Mouse (Mus musculus) NIH3T3 (cell line): ENCODE data around the gene Gm27027.

Experiments used
- DNase-seq: peaks from one replicate; pipeline ENCODE4 v3.0.0-alpha.2; 2012; ENCODE audit warnings: low read depth

Gene Gm27027

DNA sequence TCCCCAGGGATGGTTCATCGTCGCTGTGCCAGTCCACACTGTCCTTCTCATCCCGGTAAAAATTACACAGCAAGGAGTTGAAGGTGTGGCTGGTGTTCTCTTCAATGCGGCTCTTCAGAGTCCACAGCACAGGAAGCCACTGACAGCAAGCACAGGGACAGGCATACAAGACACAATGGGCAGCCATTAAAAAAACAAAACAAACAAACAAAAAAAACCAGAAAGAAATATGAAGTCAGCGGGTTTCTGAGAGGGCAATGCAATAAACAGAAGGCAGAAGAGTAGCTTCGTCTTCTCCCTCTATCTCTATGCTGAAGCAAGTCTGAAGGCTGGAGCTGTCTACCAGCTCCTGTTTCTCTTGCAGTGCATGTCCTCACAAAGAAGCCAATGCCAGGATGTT lies at the start of gene Gm27027:
Gene Gm27027, minus strand, starts transcription at position 101 of the 400 bp plus-strand sequence.
- DNase-seq, result no peak

DNA sequence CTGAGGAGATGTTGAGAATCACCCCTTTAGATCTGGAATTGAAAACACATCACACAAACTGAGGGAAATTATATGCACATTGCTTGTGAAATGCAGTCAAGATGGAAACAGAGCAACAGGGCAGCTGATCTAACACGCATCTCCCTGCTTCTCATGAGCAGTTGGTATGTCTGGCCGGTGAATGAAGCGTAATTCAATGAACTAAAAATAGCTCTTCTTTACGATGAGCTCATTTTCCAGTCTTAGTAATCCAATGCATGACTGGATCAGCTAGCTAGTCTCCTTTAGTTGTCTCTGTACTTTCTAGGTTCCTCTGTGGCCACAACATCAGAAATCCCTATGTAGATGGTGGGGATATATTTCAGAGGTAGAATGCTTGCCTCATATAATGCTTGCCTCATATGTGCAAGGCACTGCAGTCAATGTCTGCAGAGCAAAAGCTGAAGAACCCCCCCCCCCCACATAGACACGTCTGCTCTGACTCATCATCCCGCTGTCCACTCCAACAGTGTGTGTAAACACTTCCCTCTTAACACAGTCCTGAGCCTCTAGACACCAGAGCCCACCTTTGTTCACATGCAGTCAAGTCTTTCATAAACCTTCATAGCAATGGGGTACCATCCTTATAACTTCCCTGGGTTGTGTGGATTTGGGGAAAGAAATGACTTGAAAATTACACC lies 49.4 kb upstream of the Gm27027 start:
- peak; percentile 78 for DNase-seq

DNA sequence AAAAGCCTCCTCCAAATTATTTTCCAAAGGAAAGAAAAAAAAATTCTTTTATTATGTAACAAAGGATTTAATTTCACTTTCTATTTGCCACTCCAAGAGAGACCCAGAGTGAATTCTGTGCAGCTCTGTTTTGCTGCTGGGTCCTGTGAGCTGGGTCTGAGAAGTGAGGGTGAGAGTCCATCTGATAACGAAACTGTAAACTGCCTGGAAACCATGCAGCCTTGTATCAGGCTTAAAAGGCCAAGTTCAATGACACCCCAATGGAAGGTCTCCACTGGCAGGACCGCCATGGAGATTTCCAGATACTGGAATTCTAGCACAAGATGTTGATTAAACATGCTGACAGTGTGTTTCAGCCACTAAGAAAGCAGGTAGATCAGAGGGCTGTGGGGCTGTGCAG lies 48.0 kb upstream of the Gm27027 start:
- no peak for DNase-seq

DNA sequence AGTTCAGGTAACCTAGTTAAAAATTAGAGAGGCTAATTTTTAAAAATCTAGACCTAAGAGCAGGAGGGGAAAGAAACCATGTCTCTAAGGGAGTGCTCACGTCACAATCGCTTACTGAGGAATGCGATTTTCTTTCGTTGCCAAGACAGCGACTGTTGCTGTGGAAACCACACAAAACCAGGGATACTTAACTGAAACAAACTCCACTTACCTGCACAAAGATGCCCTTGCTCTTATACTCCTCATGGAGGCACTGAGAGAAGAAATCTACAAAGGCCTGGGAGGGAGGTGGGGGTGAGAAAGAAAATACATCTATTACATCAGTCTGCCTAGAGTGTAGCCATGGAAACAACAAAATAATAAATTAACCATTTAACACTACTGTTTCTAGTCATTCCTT lies 47.5 kb upstream of the Gm27027 start:
- no peak for DNase-seq

DNA sequence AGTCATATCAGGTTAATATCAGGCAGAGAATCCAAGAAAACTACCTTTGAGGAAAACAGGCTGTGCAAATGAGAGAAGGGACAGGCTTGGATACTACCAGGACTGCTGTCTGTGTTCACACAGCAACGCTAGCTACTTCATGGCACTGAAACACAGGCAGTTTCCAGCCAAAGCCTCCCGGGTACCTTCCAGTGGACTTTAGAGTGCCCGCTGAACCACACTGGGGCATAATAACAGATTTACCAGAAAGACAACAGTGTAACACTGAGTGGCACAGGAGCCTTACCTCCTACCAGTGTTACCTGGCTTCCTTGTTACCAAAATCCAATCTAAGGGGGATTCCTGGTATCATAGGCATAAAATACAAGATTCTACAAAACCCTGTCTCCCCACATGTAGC lies 46.3 kb upstream of the Gm27027 start:
- DNase-seq, result no peak

DNA sequence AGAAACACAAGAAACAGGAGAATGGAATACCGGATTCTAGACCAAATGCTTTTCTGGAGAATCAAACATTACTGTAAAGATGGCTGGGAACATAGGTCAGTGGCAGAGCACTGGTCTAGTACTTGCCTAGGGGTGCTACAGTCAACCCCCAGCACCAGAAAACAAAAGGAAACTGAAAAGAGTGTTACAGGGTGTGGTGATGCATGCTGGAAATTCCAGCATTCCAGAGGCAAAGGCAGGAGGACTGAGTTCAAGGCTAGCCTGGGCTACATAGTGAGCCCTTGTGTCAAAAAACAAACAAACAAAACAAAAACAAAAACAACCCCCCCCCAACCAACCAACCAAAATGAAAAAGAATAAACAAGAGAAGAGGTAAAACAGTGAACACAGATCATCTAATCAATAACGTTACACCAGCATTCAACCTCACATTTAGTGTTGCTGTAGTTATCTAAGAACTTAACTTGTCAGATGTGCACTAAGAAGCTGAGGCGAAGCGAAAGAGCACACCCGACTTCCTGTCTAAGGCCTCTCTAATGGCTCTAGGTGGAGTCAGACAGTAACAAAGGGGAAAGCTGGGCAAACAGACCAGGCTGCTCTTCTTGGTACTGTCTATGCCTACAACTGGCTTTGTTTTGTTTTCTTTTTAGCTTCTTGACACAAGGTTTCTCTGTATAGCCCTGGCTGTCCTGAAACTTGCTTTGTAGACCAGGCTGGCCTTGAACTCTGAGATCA lies 44.4 kb upstream of the Gm27027 start:
- no peak for DNase-seq

DNA sequence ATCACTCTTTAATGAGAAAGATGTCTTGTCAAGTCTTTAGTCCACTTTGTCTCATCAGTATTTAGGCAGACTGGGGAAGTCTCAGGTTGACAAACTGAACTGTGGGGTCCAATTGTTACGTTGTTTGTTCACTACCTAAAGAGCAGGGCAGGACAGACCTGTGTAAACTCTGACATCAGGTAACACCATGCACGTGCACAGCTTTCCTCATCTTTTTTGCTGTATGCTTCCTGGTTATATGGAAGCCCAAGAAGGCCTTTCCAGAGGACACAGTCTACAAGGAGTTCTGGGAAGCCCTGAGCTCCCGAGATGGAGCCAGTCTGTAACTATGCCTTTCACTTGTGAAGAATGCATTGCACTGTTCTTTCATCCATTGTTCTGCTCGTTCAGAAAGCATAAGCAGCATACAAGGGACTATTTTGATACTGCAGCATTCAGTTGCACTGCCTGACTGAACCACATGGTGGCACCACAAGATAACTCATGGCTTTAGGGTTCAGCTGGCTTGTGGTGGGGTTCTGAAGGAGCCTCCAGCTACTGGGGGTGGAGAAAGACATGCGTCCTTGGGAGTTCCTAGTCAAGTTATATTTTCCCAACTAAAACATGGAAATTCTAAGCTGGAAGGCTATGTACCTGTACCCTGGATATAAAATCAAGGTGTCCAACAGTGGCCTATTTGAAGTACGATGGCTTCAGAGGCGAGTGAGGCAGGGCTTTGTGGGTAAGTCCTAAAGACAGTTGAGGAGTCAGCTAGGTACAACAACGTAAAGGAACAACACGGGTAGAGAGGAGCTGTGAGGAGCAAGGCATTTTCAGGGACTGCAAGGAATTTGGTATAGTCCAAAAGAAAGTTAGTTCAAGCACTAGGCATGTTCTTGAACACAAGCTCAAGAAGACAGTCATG lies 39.5 kb upstream of the Gm27027 start:
- DNase-seq, result peak; percentile 89

DNA sequence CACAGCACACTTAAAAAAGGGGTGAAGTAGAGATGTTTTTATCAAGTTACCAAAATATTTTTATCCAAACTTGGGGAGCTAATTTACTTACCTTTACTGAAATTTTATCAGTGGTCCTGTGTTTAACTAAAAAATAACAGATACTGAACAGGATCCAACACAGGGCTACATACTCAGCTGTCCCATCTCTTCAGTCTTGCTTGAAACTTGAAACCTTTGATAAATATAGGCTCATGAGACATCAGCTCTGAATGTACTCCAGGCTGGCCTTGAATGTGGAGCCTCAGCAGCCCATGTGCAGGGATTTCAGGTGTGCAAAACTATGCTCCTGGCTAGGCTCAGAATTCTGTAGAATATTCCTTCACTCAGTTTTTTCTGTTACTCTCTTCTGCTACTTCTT lies 34.4 kb upstream of the Gm27027 start:
- no peak for DNase-seq

DNA sequence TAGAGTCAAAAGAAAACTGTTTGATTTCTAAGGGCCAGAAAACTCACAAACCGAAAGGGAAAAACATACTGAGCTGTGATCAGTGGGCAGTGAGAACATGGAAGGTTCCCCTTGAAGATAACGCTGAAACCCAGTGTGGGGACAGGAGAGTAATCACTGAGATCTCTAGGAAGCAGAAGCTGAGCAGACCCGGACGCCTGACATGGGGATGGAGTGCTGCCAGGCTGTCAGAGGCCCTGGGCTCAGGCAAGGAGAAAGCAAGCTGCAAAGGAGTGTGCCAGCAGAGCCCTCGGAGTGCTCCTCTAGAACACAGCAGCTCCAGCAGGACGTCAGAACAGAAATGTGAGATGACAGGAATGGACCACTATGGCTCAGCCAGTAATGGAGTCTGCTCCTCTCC lies 28.5 kb upstream of the Gm27027 start:
- DNase-seq, result no peak

DNA sequence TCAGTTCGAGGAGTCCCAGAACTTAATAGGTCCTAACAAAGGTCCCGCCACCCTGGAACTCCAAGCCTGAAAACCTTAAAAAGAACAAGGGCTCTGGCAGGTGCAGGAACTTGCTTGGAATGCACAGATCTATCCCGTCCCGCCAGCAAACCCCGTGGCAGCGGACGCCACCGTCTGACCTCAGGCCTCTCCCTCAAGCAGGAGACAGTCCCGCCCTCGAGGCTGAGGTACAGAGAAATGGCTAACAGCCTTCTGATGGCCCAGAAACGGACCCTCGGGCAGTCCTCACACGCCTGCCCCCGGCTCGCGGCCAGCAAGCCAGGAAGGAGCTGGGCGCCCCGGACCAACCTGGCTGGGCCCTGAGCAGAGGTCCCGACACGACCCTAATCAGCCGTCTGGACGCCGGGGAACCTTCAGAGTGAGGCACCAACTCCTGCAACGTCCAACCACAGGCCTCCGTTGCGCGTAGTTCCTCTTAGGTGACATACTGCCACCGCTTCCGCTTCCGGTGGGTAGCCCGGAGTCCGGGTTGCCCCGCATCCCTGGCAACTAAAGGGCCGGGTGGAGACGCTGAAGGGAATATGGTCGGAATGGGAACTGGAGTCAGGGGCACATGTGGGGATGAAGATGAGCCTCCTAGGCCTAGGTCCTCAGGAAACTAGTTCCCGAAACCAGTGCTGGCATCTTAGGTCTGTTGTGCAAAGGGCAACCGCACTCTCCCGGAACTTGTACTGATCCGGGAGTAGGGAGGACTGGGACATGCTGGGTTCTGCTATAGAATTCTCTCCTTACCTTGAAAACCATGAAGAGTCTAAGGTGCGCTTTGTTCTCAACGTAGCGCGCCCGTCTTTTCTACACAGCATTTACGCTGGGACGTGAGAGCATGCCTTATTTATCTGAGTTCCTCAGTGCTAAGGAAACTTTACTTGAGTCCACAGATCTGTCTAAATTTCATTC lies 14.5 kb upstream of the Gm27027 start, which contains the start of gene Alkbh3:
Gene Alkbh3, minus strand, starts transcription at position 473 of the 957 bp plus-strand sequence.
- peak; percentile 95 for DNase-seq

DNA sequence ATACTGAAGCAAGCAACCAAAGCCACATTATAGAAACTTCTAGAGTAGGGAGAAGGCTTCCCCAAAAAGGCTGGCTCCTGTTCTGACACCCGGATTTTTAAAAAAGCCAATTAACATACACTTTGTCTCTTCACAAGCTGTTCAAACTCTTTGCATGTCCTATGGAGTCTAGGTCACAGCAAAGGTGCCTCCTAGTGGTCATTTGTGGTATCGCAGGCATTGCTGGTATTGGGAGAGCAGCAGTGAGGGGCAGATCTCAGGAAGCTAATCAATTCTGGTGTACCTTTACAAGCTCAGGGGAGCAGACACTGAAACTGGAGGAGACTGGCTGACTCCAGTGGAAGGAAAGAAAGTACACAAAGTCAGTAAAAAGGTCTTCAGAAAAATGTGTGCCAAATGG lies 6.2 kb upstream of the Gm27027 start:
- DNase-seq, result peak; percentile 91

DNA sequence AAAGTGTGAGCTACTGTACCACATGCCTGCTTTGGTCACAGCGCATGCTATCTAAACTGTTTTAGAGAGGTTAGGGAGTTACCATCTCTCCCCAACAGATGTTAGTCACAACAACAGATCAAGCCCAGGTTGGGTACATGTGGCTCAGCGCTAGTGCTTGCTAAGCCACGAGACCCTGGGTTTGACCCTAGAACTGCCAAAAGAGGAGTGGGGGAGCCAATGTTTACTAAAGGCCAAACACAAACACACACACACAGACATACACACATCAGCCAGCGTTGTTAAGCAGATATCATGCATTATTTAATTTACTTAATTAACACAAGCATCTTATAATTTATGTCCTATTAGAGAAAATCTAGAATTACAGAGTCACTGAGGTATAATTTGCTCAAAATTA lies 5.8 kb upstream of the Gm27027 start:
- DNase-seq, result no peak

DNA sequence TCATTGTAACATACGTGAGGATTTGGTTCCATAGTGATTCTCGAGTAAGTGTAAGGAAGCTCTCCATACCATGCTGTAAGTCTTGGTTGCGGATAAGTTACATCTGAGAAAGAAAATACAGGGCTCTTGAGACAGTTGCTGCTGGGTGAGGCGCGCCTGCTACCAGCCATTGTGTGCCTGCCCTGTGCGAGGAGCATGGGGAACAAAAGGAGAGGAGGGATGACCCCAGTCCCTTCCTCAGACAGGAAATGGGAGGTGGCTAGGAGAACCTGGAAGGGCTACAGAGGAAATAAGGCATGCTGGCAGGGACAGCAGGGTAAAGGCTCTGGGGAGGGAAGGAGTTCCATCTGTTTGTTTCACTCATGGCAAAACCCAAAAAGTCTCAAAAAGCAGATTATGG lies 5.3 kb upstream of the Gm27027 start:
- DNase-seq, result no peak

DNA sequence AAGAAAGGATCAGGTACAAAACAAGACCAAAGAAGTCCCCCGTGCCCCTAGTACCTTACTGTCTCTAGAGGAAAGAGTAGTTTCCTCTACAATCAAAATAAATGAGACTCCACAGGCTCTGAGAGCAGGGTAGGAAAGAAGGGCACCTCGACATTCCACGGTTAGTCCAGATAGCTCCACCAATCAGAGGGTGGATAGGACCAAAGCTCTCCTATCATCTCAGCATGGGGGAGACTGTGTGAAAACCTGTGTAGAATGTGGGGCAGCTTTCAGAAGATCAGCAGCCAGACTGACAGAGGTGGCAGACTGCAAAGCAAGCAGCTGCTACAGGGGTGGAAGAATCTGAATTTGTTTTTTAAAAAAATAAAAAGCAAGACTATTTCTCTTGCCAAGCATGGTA lies 3.3 kb downstream of the Gm27027 start:
- DNase-seq, result no peak

DNA sequence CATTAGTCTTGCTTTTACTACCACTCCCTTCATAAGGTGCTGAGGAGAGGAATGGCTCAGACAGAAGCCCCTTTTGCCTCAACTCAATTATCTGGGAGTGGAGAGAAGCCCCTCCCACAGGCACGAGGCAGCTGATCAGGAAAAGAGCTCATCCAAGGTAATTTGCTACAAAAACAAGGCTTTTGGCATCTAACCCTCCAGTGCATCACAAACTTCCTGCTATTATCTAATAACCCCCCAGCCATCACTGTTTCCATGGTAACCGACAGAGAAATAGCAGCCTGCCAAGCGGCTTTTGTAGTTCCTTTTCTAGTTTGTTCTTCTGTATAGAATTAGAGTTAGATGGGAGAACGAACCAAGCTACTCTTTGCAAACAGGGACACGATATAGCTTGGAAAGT lies 3.9 kb downstream of the Gm27027 start:
- no peak for DNase-seq

DNA sequence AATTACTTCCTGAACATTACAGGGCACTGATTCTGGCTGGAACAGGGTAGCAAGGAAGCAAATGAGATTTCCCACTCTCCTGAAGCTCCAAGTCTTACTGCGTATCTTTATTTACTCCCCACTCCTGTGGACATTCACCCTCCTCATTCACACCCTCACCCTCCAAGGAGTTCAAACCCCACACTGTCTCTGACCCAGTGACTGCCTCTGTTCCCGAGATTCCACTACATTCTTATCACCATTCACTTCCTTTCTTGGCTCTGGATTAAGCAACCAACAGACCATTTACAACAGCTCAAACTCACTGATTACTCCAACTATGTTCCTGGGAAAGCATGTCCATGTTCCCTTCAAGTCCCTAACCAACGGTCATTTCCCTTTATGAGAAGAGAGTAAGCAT lies 4.8 kb downstream of the Gm27027 start:
- DNase-seq, result no peak

DNA sequence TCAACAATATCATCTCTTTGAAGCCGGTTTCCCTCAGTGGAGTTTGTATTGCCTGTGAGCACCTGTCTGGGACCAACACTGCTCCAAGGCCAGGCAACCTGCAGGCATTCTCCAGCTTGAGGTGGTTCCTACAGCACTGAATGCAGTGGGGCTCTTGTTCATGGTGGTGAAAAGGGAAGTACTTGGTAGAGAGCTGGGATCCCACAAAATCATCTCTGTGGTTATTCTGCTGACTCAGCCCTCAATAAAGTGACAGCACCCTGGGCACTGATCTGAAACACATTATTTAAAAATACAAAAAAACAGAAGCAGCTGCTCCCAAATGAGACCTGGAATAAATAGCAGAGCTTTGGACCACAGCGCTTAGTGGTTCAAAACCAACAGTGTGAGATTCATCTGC lies 7.7 kb downstream of the Gm27027 start:
- no peak for DNase-seq

DNA sequence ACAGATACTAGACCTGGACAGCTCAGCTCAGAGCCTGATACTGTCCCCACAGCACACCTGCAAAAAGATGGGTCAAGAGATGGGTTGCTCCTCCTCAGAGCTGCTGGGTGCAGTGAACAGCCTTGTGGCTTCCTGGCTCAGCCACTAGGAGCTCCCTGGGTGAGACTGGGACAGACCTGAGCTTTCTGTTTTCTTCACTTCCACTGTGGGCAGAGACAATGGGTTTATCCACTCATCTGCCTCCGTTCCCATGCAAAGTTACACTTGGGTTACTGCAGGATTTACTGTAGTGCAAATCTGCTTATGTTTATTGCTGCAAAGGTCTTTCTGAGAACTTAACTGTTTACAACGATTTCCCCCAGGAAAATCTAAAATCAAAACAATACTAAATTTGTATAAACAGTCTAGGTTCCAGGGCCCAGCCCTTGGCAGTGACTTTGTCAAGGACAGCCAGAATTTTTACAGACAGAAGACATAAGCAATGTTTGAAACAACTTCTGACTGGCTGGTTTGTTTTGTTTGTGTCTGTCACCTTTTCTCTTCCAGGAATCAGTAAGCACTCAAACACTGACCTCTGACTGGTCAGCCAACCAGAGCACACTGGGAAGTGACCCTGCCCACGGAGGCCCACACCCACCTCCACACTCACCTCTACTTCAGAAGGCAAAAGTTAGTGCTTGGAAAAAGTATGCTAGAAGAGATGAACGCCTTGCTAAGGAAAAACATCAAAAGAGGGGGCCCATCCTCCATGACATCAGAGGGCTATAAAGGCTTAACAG lies 13.5 kb downstream of the Gm27027 start:
- DNase-seq, result no peak

DNA sequence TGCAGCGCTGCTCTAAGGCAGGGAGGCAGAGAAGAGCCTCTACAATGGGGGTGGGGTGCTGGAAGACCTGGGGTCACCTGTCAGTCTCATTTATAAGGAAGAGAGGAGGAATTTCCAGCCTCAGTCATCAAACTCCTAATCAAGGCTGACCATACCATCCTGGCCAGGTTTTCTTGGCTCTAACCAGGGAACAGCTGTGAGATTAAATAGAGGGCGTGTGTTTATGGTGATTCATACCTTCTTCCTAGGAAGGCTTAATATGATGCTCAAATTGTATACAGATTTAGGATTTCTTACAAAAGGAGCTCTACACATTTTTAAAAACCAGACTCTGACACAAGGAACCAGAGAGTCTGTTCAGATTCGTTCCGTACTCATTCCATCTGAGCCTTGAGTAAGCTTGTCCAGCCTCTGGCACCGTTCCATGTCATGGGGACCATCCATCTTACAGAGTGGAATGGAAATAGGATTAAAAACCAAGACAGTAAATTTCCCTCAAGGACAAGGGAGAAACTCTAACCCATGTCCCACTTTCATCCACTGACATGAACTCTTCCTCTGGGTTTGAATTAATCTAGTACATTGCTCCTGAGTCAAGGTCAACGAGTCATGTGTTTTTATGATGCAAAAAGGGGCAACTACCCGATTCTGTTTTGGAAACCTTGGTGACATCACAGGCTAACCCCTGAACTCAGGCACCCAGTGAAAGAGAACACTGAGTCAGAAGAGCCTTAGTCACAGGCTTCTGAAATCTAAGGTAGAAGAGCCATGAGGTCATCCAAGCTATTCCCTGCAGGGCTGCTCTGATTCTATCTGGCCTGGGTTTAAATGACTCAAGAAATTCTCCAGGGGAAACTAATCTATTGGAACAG lies 16.7 kb downstream of the Gm27027 start:
- peak; percentile 69 for DNase-seq
